Mouse (Mus musculus) heart, adult 2 months (tissue): Measurements from ENCODE around the gene Gmcl1. TPM values are rescaled to one million over a fixed set of nuclear protein-coding genes. Genes with fewer than 3 reads are reported as not detected.

ENCODE experiments used
- DNase-seq, 2 experiments: peaks; one replicate each; pipeline ENCODE4 v3.0.0; 2021
- H3K27ac ChIP-seq: fragments of 200-600 bp; 2 replicates; pipeline ENCODE4 v1.8.1; 2022
- H3K27me3 ChIP-seq: fragments of 200-500 bp; 2 replicates; pipeline ENCODE4 v1.6.1; 2012; ENCODE audit warnings: mild to moderate bottlenecking, low read length, inconsistent platforms, mixed read lengths; ENCODE audit not compliant: control insufficient read depth, insufficient read depth
- H3K36me3 ChIP-seq: fragments of 200-500 bp; 2 replicates; pipeline ENCODE4 v1.6.1; 2012; ENCODE audit warnings: low read length, inconsistent platforms; ENCODE audit not compliant: control insufficient read depth, insufficient read depth
- H3K4me1 ChIP-seq: fragments of 200-500 bp; 2 replicates; pipeline ENCODE4 v1.6.1; 2011; ENCODE audit warnings: low read length; ENCODE audit not compliant: control insufficient read depth, insufficient read depth
- H3K4me3 ChIP-seq: fragments of 200-600 bp; 2 replicates; pipeline ENCODE4 v1.8.1; 2022
- H3K79me2 ChIP-seq: fragments of 200-500 bp; replicated peaks from 2 replicates; pipeline ENCODE4 v1.6.1; 2012; ENCODE audit warnings: mild to moderate bottlenecking, inconsistent platforms, low read length, moderate library complexity, mixed read lengths; ENCODE audit not compliant: control insufficient read depth, insufficient read depth
- H3K9ac ChIP-seq: fragments of 200-500 bp; 2 replicates; pipeline ENCODE4 v1.6.1; 2012; ENCODE audit warnings: low read depth, mild to moderate bottlenecking, control low read depth, inconsistent platforms, low read length, mixed read lengths
- CTCF ChIP-seq: fragments of 200-600 bp; IDR thresholded peaks from 2 replicates; pipeline ENCODE4 v1.8.1; 2022; ENCODE audit warnings: antibody characterized with exemption, mild to moderate bottlenecking, moderate library complexity
- EP300 ChIP-seq: fragments of 200-500 bp; IDR thresholded peaks from 2 replicates; pipeline ENCODE4 v1.6.1; 2011; ENCODE audit warnings: low read depth, low read length, control low read depth; ENCODE audit not compliant: insufficient read depth
- POLR2A ChIP-seq: fragments of 200-500 bp; IDR thresholded peaks from 2 replicates; pipeline ENCODE4 v1.6.1; 2011; ENCODE audit warnings: mild to moderate bottlenecking, low read depth, low read length, control low read depth; ENCODE audit not compliant: insufficient read depth
- WGBS: fragments of 180-500 bp; shearing (Covaris S2); methylation state at CpG from one replicate; pipeline ENCODE4 v1.1.7; 2018; 5-methylcytosine and 5-hydroxymethylcytosine counted together
- intact Hi-C: fragments of 180-260 bp; cut with DNase I; formaldehyde crosslinking; loops from one replicate; pipeline ENCODE4 v1.15.1; 2025
- long read RNA-seq: library from polyadenylated mRNA; stranded (forward); transcript quantifications from one replicate; pipeline ENCODE4 v2.0.0, GENCODE M21; 2021
- polyA plus RNA-seq: library from polyadenylated mRNA; depleted of rRNA; stranded (reverse); fragments of >200 nt; gene quantifications from 2 replicates; pipeline ENCODE4 v1.2.3, GENCODE M21; 2012; rRNA removed
- total RNA-seq, 2 experiments: library from RNA; stranded (reverse); gene quantifications; 2 replicates each; pipeline ENCODE4 v1.2.3; 2021

The Gmcl1 gene
- total RNA-seq = 1 to 10 TPM; 4.3 to 5.0 TPM
- polyA plus RNA-seq = 2.7 and 3.7 TPM in 2 replicates
- long read RNA-seq, transcript Gmcl1-201 (14 exons, 2,949 nt) = major isoform, 7 of 11 reads
- long read RNA-seq, partial matches to known transcripts = 0 of 11 reads
- long read RNA-seq, other reads (novel, unspliced or antisense) = 4 of 11 reads

GRCm38 (mm10) chr6:86733183-86733876 is at the start of gene Gmcl1:
Gmcl1 (minus strand) TSS chr6:86733383.
- Histone ChIP-seq H3K9ac (peak within 1 kb of the TSS; percentile 87), H3K27me3 (no peaks in the 10 kb centered on the region), H3K4me3 (peak within 1 kb of the TSS; percentile 90), H3K79me2 (peaks cover 4% of the 10 kb centered on the region; the same call in 1 of the 2 replicates), H3K27ac (peak within 1 kb of the TSS; percentile 77), H3K36me3 (no peaks in the 10 kb centered on the region), H3K4me1 (no peaks in the 10 kb centered on the region)
- intact Hi-C loops = loop anchor here (5.0 kb wide), 1 partner anchor 51 kb away; the partner anchor contains the start of gene Snrnp27
- peak; percentile 74; the same call in 1 of the 2 replicates for TF ChIP-seq EP300
- no peak for TF ChIP-seq CTCF
- peak; percentile 87 for TF ChIP-seq POLR2A
- peak; percentile 95 for DNase-seq
- under 1% methylated on average over 59 of the region's 59 CpGs for WGBS

- 89% methylated on average over 2 of the region's 3 CpGs for WGBS
- TF ChIP-seq POLR2A = no peak
- TF ChIP-seq CTCF = no peak
- TF ChIP-seq EP300 = no peak
- H3K9ac ChIP-seq = no peak overlapping the region
- H3K4me3 ChIP-seq = no peak overlapping the region
- DNase-seq = no peak
- intact Hi-C loops = no loop called here
- no peaks in the 10 kb centered on the region for H3K79me2 ChIP-seq
- H3K36me3 ChIP-seq = no peaks in the 10 kb centered on the region
- no peaks in the 10 kb centered on the region; the same call in 1 of the 2 replicates for H3K4me1 ChIP-seq
- no peaks in the 10 kb centered on the region for H3K27me3 ChIP-seq
- H3K27ac ChIP-seq = no peak overlapping the region
These were observed 49.2 kb upstream of the Gmcl1 start for GRCm38 (mm10) chr6:86782342-86782741.

GRCm38 (mm10) chr6:86781361-86781957 is 48.3 kb upstream of the Gmcl1 start:
- no peak for DNase-seq
- 45% methylated on average over 2 of the region's 2 CpGs for WGBS
- TF ChIP-seq POLR2A (no peak), CTCF (no peak), EP300 (no peak)
- H3K9ac ChIP-seq = no peak overlapping the region
- H3K27ac ChIP-seq = no peak overlapping the region
- H3K36me3 ChIP-seq = no peaks in the 10 kb centered on the region
- no peaks in the 10 kb centered on the region for H3K79me2 ChIP-seq
- intact Hi-C loops = no loop called here
- H3K27me3 ChIP-seq = no peaks in the 10 kb centered on the region
- H3K4me1 ChIP-seq = peaks cover 2% of the 10 kb centered on the region
- no peak overlapping the region for H3K4me3 ChIP-seq

DNA sequence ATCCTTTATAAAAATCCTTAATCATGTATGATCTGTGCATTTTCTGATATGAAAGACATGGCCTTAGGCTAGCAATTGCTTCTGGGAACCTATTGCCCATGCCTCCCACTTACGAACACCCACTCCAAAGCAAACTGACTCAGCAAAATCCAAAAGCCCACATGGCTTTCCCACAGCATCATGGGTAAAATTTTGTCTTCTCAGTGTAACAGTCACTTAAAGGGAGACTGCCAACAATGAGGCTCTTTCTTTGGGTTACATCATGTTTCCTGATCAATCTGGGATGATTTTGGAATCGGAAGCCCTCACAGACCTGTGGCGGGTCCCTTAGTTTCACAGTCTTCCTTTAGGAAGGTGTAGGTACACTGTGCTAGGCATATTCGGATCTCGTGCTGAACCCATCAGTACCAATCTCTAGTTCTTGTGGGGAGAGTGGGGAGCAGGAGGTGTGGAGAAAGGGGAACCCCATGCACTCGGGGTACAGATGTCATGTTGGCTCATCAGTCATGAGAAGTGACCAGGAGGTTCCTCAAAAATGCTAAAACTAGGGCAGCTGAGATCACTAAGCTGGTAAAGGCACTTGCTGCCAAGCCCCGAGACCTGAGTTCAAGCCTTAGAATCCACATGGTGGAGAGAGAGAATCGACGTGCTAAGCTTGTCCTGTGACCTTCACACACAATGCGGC is 45.9 kb upstream of the Gmcl1 start:
- TF ChIP-seq CTCF = no peak
- no peak for TF ChIP-seq EP300
- TF ChIP-seq POLR2A = no peak
- no peak overlapping the region for H3K4me3 ChIP-seq
- DNase-seq = no peak
- H3K9ac ChIP-seq = no peak overlapping the region
- H3K27me3 ChIP-seq = no peaks in the 10 kb centered on the region
- 89% methylated on average over 10 of the region's 10 CpGs for WGBS
- intact Hi-C loops = no loop called here
- H3K36me3 ChIP-seq = no peaks in the 10 kb centered on the region
- peaks cover 4% of the 10 kb centered on the region for H3K4me1 ChIP-seq
- no peak overlapping the region for H3K27ac ChIP-seq
- no peaks in the 10 kb centered on the region for H3K79me2 ChIP-seq

- Histone ChIP-seq H3K4me3 (no peak overlapping the region), H3K9ac (no peak overlapping the region), H3K27ac (peak overlapping the region; percentile 72), H3K27me3 (no peaks in the 10 kb centered on the region), H3K4me1 (peaks cover 8% of the 10 kb centered on the region), H3K36me3 (no peaks in the 10 kb centered on the region), H3K79me2 (no peaks in the 10 kb centered on the region)
- intact Hi-C loops = no loop called here
- no peak for DNase-seq
- TF ChIP-seq POLR2A = no peak
- TF ChIP-seq CTCF = no peak
- TF ChIP-seq EP300 = no peak
- WGBS = 83% methylated on average over 3 of the region's 3 CpGs
These were observed 44.0 kb upstream of the Gmcl1 start for GRCm38 (mm10) chr6:86777181-86777580.
